Mouse (Mus musculus): Measurements from ENCODE around the gene Acot12.

GRCm38 (mm10) chr13:91719487-91719886 is 21.8 kb upstream of the Acot12 start:
- TF ChIP-seq GATA1 (IDR thresholded peaks at IDR 0.05; ENCODE audit: borderline replicate concordance, low read length), result no peak
- no peak for TF ChIP-seq FLI1 (IDR thresholded peaks at IDR 0.05; ENCODE audit: low read length)
